Mouse (Mus musculus) ES-CJ7 (cell line): ENCODE measurements around the gene Nnat.
"Not testable (repeated sequence)": the region's sequence is repeated elsewhere in the genome, so short reads cannot be mapped to it uniquely, and the experiment has no call there.

Experiments
- DNase-seq: peaks from one replicate; pipeline ENCODE4 v3.0.0; 2011; ENCODE audit warnings: low read depth, low spot score

The Nnat gene

DNA sequence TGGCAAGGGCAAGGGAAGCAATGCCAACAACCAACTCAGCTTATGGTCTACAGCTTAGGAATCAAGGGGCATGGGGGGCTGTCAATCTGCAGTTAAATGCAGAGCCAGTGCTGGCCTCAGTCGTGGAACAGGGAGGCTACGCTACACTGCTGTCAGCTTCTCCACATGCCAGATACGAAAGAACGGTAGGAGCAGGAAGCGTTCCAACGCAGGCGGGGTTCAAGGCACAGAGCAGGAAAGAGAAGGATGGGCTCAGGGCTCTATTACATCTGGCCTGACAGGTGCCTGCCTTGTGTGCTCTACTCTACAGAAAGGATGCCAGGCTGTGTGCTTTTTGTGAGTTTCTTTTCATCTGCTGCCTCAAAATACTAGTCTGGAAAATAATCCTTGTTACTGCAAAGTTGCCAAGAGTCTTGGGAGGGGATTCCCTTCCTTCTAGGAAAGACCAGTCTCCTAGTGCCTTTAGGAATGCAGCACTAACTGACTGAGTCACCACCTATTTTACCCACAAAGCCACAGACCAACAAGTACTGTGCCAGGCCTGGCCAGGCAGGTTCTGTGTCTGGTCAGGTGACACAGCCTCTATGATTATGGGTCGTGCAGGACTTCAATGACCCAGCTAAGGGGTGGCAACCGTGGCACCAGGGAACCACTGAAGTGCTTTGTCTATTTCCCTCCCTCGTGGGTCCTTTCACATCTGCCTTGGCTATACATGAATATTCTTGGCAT, 7.6 kb upstream of the Nnat start:
- no peak for DNase-seq

DNA sequence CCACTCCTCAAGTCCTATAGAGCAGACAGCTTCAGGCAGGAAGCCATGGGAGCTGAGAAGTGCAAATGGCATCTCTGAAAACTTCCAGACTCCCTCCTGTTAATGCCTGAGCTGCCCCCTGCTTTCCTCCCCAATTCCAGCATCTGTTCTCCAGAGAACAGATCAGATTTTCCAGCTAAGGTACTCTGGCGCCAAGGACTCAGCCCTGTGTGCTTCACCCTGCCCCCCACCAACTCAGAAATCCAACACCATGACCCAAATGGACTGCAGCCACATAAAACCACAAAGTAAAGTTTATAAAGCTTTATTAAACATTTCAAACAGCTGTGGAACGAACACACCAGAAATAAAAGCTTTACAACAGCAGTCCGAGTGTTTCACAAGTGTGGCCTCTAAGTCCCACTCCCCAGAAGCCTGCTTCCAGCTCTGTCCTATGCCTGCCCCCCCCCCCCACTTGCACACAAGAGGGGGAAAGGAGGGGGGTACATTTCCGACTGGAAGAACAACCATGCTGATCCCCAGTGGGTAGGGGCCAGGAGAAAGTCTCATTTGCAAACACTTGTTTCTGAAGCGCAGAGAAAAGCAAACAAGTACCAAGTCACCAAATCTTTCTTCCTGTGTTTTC, 3.7 kb upstream of the Nnat start:
- no peak for DNase-seq

DNA sequence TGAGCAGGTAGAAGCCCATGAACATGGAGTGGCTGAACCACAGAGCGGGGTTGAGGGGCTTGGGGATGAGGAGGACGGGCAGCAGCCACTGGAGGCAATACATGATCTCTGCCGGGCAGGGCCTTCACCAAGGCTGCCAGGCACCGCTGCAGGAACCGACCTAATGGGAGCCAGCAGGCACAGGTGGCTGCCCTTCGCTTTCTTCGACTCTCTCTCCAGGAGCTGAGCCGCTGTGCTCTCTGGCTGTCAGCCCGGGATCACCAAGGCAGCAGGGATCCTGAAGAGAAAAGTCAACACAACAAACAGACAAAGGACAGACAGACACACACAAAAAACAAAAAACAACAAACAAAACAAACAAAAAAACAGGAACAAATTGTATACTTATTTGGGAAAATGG, 1.8 kb upstream of the Nnat start:
- no peak for DNase-seq

DNA sequence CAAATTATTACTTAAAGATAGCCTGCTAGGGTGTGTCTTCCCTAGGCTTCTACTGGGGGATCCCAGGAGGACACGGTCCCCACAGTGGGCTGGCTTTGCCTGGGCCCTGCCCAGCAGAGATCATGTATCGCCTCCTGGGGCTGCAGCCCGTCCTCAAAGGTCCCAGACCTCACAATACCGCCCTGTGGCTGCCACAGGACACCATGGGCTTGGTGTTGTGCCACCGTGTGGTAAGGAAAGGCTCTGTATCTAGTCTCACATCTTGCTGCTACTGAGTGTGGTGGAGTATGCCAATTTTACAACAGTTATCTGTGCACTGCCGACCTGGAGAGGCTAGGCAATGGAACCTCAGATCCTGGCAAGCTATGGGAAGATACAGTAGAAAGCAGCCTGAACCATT, 1.4 kb upstream of the Nnat start:
- peak; percentile 24 for DNase-seq

DNA sequence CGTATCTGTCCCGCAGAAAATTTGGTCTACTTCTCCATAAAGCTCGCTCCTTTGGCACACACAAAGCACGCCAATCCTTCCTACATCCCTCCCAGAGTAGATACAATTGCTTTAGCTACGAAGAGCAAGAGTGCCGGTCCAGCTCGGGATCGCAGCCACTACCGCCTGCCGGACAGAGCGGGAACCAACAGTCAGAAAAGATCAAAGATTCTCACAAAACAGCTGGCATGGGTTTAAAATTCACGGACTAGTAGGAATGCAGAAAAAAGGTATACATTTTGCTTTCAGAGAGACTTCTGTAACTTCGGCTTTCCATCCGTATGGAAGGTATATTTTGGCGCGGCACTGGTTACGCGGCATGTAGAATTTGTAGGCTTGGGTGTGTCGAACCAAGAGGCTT, 438 bp upstream of the Nnat start:
- peak; percentile 23 for DNase-seq

DNA sequence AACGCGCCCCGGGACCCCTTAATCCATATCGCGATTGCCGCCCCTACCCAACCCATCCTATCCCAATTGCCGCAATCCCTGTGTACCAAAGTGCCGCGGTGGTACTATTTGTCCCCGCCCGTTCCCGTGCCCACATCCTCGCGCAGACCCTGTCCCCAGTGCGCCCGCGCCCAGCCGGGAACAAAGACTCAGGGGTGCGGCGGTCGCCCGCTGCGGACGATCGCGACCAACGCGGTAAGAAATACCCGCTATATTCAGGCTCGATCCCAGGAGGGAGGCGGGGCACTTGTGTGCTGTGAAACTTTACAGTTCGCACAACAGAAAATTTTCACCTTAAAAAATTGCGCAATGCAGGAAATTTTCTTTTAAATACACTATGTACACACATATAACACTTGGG, 424 bp downstream of the Nnat start:
- peak; percentile 33 for DNase-seq

DNA sequence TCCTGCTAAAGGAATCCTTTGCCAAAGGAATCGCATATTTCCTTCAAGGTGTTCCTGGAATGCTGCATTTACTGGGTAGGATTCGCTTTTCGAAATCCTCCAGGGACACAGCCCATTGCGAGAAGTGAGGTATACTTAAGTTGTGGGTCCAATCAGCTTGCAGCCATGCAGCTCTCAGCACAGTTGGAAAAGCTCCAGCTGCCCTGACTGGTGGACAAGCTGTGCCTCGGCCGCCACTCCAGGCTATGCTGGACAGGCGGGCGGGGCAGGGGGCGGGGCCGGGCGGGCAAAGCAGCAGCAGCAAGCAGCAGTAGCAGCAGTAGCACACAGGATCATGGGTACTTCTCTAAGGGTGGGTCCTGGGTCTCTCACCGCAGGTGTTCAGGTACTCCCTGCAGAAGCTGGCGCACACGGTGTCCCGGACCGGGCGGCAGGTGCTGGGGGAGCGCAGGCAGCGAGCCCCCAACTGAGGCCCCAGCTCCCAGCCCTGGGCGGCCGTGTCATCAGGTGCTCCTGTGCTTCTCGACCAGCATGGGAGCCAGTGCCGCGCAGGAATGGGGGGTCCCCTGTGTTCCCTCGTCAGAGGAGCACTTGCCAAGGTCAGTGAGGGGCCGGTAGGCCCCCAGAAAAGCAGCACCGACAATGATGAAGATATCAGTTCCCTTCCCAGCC, 1.4 kb downstream of the Nnat start:
- peak; percentile 59 for DNase-seq

DNA sequence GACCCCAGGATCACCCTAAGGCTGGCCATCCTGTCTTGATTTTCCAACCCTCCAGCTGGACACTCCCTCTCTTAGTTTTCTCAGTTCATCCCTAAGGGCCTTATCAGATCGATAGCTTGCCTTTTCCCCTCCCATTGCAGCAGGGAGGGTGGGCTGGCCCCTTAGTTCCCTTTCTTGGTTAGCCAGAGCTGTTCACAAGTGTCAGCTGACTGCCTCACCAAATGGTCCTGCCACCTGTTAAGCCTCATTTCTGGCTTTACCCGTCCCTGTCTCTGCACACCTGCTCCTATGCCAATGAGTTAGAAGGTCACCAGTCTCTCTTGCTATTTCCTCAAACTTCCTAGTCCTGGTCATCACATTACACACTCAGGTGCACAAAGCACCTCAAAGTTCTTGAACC, 3.2 kb downstream of the Nnat start:
- no peak for DNase-seq

DNA sequence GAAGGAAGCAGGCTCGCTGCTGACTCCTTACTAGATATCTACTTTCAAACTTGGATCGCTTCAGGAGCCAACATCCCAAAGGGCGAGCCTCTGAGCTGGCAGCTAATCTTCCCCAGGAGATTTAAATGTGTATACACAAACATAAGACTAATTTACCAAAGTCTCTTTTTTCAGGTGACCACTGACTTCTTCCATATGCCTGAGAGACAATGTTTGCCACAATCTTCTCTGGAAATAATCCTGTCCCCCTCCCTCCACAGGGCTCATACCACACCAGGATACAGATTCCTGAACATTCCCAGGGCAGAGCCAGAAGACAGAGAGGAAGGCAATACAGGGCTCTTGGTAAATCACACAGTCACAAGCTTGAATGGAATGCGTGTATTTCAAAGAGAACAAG, 4.8 kb downstream of the Nnat start:
- DNase-seq, result no peak

DNA sequence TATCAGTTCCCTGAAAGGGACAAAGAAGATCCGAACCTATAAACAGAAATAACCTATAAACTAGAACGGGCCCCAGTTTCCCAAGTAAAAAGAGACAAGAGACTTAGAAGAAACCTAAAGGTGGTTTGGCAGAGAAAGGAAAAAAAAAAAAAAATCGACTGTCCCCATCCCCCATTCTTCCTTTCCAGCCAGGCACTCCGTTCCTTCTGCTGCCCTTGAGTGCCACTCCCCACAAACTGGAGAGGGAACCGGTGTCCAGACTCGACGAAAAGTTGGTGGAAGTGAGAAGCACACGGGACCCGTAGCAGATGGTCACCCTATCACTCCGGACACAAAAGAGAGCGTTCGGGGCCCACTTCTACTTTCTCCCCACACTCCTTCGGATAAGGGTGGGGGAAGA, 5.6 kb downstream of the Nnat start:
- DNase-seq, result no peak

DNA sequence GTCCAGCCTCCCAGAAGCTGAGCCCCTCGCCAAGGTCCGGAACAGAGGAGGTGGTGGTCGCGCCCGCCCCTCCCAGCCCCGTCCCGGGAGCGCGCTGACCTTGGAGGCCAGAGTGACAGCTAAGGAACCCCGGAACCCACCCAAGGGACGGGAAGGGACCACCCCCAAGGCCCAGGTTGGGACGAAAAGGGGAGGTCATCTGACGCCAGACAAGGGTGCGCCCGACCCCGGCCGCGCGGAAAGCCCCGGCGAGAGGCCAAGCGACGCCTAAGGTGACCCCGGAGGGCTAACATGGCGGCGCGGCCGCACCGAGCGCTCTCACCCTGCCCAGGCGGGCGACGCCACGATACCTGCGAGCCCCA, 6.0 kb downstream of the Nnat start:
- DNase-seq, result no peak

DNA sequence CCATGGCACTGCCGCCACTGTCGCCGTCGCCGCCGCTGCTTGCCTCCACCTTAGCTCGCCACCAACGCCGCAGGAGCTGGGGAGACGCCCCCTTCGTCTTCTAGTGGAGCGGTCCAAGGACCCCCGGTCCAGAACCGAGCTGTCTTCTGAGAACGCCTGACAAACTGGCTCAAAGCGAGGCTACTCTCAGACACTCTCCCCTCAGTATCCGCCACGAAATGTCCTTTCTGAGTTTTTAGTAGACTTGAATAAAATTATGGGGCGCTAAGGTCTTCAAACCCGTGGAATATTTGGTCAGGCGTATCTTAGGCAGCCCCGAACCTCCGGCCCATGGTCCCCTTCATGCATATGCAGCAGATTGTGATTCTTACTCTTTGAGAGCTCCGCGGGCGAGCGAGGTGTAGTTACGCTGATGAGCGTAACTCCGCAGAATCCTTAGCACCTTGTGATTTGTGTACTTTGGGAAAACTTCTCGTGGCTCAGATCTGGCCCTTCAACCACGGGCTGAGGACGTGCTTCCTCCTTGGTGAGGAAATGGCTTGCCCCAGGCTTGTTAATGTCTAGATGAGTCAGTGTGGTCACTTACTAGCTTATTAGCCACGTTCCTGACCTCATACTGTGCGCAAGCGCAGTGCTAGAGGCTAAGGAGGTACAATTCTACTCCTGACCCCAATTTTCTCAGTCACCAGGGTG, 6.5 kb downstream of the Nnat start:
- peak; percentile 91 for DNase-seq

DNA sequence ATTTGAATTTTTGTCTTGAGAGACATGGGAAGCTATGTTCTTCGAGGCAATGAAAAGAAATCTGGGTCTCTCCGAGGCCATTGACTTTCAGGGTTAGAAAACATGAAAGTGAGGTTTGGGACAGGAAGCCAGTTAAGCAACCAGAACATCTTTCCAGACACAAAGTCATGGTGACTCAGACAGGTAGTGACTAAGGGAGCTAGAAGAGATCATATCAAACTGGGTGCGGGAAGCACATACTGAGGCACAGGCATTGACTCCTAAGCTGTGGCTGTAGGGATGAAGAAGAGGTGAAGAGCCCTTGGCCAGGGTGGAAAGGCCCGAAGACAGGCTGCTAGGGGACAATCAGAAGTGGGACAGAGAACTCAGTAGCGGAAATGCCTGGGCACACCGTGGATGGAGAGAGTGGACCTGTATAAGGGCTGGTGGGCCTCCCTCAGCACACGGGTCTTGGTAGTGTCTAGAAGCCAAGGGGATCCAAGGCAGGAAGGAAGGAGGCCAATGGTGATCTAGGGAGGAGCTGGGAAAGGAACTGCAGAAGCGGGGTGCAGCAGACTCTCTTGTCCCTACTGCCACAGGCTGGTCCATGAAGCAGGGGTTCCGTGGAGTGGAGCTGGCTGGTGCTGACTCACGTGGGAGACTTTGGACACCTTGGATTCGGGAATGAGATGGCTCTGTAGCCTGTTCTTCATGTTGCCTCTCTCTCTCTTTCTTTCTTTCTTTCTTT, 7.5 kb downstream of the Nnat start:
- peak; percentile 77 for DNase-seq

DNA sequence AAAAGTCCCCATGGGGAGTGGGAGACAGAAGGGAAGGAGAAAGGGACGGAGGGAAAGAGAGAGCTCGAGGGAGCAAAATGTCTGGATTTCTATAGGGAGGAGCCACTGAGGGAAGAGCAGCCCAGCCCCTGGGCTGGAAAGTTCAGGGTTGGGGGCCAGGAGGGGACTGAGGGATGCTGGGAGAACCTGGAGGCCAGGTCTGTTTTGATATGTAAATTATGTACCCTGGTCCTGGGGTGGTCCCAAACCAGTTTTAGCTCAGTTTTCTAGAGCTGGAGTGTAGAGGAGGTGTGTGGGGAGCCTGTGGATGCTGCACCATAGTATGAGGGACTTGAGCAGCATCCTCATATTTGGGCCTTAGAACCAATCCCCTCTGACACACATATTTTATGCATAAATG, 9.0 kb downstream of the Nnat start:
- peak; percentile 74 for DNase-seq

DNA sequence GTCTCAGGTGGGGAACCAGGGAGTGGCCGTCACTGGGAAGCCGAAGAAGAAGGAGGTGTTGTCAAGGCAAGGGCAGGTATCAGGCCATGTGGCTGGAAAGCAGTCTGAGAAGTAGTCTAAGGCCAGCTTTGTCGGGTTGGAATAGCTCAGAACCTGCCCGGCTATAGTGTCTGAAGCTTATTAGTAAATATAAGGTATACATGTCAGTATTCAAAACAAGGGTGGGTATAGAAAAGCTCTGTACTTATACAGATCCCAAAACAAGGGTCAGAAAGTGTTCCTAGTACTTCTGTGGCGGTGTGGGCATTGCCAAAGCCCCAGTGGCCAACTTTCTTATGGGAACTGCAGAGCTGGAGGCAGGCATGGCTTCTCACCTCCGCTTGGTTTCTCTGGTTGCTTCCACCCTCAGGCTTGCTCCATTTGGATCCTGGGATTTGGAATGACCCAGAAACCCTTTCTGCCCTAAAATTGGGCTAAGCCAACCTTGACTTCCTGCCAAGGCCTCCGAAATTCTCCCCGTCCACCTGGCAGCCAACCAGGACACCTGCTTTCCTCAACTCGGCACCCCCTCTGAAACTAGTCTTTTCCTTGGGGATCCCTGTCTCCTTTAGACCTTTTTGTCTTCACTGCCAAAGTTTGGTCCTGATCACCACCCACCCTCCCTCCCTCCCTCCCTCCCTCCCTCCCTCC, 10.1 kb downstream of the Nnat start:
- no peak for DNase-seq

DNA sequence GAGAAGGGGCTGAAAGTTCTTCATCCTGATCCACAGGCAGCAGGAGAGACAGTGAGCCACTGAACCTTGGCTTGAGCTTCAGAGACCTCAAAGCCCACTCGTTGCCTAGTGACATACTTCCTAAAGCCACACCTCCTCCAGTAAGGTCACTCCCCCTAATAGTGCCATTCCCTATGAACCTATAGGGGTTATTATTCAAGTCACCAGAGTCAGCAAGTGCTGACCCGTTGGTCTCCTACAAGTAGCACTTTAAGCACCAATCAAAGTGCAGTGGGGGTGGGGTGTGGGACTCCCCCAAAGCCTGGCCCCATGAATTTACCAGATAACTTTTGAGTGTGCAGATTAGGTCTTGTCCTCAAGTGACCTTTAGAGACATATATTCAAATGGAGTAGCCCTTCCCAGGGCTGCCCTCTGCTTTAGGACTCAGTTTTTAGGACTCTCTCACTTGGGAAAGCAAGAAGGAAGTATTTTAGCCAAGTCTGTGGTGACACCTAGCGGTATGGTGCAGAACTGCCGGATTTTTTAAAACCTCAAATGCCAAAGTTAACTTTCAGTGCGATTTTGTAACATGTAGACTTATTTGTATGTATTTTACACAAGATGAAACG, 11.4 kb downstream of the Nnat start, which contains the start of gene Blcap:
Gene Blcap (minus strand): TSS at position 51 of the 609 bp plus-strand sequence.
- DNase-seq, result peak; percentile 52

DNA sequence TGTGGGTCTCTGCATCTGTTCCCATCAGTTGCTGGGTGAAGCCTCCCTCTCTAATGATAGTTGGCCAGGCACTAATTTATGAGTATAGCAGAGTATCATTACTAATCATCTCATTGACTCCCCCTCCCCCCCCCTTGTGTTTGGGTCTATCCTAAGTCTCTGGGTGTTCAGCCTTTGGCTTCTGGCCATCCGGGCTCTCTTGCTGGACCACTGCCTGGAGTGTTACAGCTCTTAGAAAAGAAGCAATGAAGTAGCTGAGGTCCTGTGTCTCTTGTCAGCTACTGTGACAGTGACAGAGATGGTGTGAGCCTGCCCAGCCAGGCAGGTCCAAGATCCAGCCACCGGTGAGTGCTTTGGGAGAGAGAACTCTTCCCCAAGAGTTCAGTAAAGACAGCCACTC, 12.9 kb downstream of the Nnat start:
- DNase-seq, result no peak

DNA sequence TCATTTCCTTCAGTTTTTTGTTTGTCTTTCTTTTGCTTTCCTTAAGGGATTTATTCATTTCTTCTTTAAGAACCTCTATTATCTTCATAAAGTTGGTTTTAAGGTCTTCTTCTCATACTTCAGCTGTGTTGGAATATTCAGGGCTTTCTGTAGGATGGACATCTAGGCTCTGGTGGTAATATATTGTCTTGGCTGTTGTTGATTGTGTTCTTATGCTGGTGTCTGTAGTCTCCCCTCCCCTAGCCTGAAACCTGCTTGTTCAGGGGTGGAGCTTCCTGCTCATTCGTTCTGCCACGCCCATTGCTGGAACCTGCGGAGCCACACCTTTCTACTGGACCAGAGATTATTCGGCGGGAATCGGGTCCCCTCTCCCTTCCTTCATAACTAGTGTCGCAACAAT, 25.5 kb downstream of the Nnat start:
- DNase-seq, result not testable (repeated sequence)

DNA sequence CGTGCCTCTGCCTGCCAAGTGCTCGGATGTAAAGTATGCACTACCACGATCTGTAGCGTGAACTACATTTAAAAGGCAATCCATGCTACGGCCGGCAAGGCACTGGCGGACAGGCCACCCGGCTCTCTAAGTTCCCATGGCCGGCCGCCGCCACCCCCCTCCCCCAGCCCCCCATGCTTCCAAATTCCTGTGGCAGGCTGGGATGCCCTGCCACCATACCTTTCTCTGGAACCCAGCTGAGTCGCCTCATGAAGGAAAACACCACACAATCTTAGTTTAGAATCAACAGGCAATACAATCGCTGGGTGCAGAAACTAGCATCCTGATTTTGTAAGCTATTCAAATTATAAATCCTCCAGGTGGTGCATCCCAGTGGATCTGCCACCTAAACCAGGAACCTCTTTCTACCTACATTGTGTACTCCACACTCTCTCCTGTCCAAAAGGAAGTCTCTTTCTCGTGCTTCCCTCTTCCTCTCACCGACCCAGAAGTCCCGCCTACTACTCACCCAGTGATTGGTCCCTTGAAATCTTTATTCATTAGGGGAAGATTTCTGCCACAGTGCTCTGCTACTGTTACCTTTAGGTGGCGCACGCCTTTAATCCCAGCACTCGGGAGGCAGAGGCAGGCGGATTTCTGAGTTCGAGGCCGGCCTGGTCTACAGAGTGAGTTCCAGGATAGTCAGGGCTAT, 37.1 kb downstream of the Nnat start:
- DNase-seq, result peak; percentile 93

DNA sequence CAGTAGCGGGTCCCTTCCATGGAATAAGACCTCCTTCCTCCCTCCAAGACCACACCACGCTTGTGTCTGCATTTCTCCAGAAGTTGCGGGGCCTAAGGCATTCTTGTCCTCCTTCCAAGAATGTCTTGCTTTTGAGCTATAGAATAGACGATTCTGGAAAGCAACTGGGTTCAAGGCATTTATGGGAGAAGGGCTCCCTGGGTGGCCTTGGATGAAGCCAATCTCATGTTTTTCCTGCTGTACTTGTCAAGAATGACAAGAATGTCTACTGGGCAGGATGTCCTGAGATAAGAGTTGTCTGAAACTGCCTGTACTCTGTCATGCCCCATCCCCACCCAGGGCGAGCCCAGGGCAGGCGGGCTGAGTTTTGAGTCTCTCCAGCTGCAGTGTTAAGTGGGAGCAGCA, 41.6 kb downstream of the Nnat start:
- DNase-seq, result no peak
